In genomic region chr3:146274503-146274902, GRCm38 (mm10) we compare ENCODE assay signal across 22 mouse cellular contexts. TPM values are rescaled to one million over a fixed set of nuclear protein-coding genes. Genes with fewer than 3 reads are reported as not detected.
A peak's percentile ranks its signal among the peaks of the same experiment; 100 is the strongest.
DNase-seq lines count a peak whose midpoint lies in the region; ATAC-seq and TF ChIP-seq lines count a peak whose summit lies in the region.
"Had no signal": no experiment of that assay in that cellular context is flagged by ENCODE, and none has a peak within 500 bp of the region (broad histone marks: within the 10 kb centered on the region; RNA-seq: fewer than 3 reads in every experiment).

No protein-coding gene starts in this region.

- no peak for TF ChIP-seq EP300 in heart, postnatal 0 days (IDR thresholded peaks at IDR 0.05; ENCODE audit: low read depth)

- TF ChIP-seq CTCF in heart, postnatal 0 days (IDR thresholded peaks at IDR 0.05; ENCODE audit: low read depth) = no peak

- peaks cover 68% of the 10 kb centered on the region for H3K4me1 ChIP-seq in heart, embryonic 13.5 days
- peaks cover 49% of the 10 kb centered on the region for H3K4me1 ChIP-seq in heart, postnatal 0 days (ENCODE audit: control insufficient read depth, insufficient read depth)
- H3K4me1 ChIP-seq: embryonic facial prominence, embryonic 12.5 days had no signal

- no peaks in the 10 kb centered on the region for H3K27me3 ChIP-seq in heart, embryonic 13.5 days (replicated peaks)
- no peaks in the 10 kb centered on the region for H3K27me3 ChIP-seq in heart, postnatal 0 days (ENCODE audit: control insufficient read depth, insufficient read depth, low read length)
- H3K27me3 ChIP-seq: embryonic facial prominence, embryonic 12.5 days; forebrain, embryonic 12.5 days; intestine, embryonic 15.5 days had no signal

- H3K4me3 ChIP-seq in heart, embryonic 13.5 days = no peak overlapping the region
- no peak overlapping the region for H3K4me3 ChIP-seq in heart, postnatal 0 days (ENCODE audit: low read depth, low read length)
- H3K4me3 ChIP-seq: embryonic facial prominence, embryonic 12.5 days; forebrain, embryonic 12.5 days; hindbrain, embryonic 10.5 days; intestine, embryonic 15.5 days had no signal

- intact Hi-C loops in heart, postnatal 14 days (cut with DNase I) = no loop called here
- intact Hi-C loops in heart, postnatal 10 days (cut with DNase I) = no loop called here

- no peaks in the 10 kb centered on the region for H3K9me3 ChIP-seq in heart, embryonic 13.5 days
- H3K9me3 ChIP-seq in heart, postnatal 0 days (replicated peaks; ENCODE audit: control insufficient read depth, low read length) = no peaks in the 10 kb centered on the region
- H3K9me3 ChIP-seq: embryonic facial prominence, embryonic 12.5 days; forebrain, embryonic 12.5 days; G1E; hindbrain, embryonic 10.5 days; intestine, embryonic 15.5 days had no signal

- peak overlapping the region; percentile 89 for H3K27ac ChIP-seq in heart, embryonic 13.5 days (replicated peaks)
- peak overlapping the region; percentile 64 for H3K27ac ChIP-seq in heart, postnatal 0 days (ENCODE audit: low read depth)
- H3K27ac ChIP-seq: embryonic facial prominence, embryonic 12.5 days; forebrain, embryonic 12.5 days; hindbrain, embryonic 10.5 days; hindbrain, embryonic 14.5 days; intestine, embryonic 15.5 days had no signal

- no peaks in the 10 kb centered on the region for H3K36me3 ChIP-seq in heart, embryonic 13.5 days
- no peaks in the 10 kb centered on the region for H3K36me3 ChIP-seq in heart, postnatal 0 days (replicated peaks; ENCODE audit: control insufficient read depth, insufficient read depth, low read length)
- H3K36me3 ChIP-seq: embryonic facial prominence, embryonic 12.5 days; forebrain, embryonic 12.5 days; G1E; hindbrain, embryonic 10.5 days; intestine, embryonic 15.5 days had no signal

- ATAC-seq in heart, embryonic 13.5 days (ENCODE audit: extremely low read depth, insufficient number of reproducible peaks, low FRiP score, low TSS enrichment) = no peak
- no peak for ATAC-seq in heart, postnatal 0 days (ENCODE audit: insufficient read depth, low read depth)
- ATAC-seq in activated CD4-positive, CD25-positive, alpha-beta regulatory T cell, adult 4 months = no peak
- ATAC-seq: forebrain, embryonic 16.5 days; intestine, embryonic 15.5 days had no signal

- peak overlapping the region; percentile 29 for H3K4me2 ChIP-seq in heart, embryonic 13.5 days
- no peak overlapping the region for H3K4me2 ChIP-seq in heart, postnatal 0 days (ENCODE audit: low read depth, low read length)
- H3K4me2 ChIP-seq: embryonic facial prominence, embryonic 12.5 days; forebrain, embryonic 12.5 days; hindbrain, embryonic 14.5 days; intestine, embryonic 15.5 days had no signal

- H3K9ac ChIP-seq in heart, embryonic 13.5 days = peak overlapping the region; percentile 47
- H3K9ac ChIP-seq in heart, postnatal 0 days (replicated peaks; ENCODE audit: low read depth, low read length) = no peak overlapping the region
- H3K9ac ChIP-seq: embryonic facial prominence, embryonic 12.5 days; forebrain, embryonic 12.5 days; hindbrain, embryonic 14.5 days; intestine, embryonic 15.5 days had no signal

- WGBS in heart, embryonic 13.5 days = 34% methylated on average over 5 of the region's 5 CpGs
- 41% methylated on average over 5 of the region's 5 CpGs for WGBS in heart, postnatal 0 days

- peak; percentile 80 for DNase-seq in heart, adult 11 months
- no peak for DNase-seq in heart, postnatal 14 days
- DNase-seq in heart, postnatal 10 days = no peak
- no peak for DNase-seq in heart, postnatal 0 days (ENCODE audit: low spot score)
- no peak for DNase-seq in heart, adult 8-10 months (ENCODE audit: low spot score)
- DNase-seq: adrenal gland, postnatal 10 days; cerebellum, adult 11 months; cerebellum, adult 8-10 months; cerebellum, postnatal 14 days; gastrocnemius, postnatal 10 days; kidney, adult 18-20 months; kidney, postnatal 10 days had no signal

RNA-seq across cellular contexts. Expression of gene Lpar3, which starts 53.7 kb away (rescaled TPM):
- total RNA-seq in heart, postnatal 14 days (2021) = 1 to 10 TPM; 1.0 to 1.1 TPM
- 44.7 and 49.7 TPM in 2 replicates for polyA plus RNA-seq in heart, embryonic 13.5 days (2015; fragmentation: Nextera tagmentation; extraction: Ambion mirVana)
- total RNA-seq in heart, postnatal 10 days (2021) = 1 to 10 TPM; 3.0 TPM
- 38.9 and 54.8 TPM in 2 replicates for total RNA-seq in heart, postnatal 0 days (2014; rRNA removed; ENCODE audit: low replicate concordance)
- 34.3 and 34.4 TPM in 2 replicates for polyA plus RNA-seq in heart, postnatal 0 days (2015; fragmentation: Nextera tagmentation; extraction: Ambion mirVana)
- total RNA-seq in heart, adult 8-10 months (2022) = under 1 TPM in 1 of 4 experiments, not detected in 3; 0.24 TPM
- not detected for polyA plus RNA-seq in activated CD4-positive, CD25-positive, alpha-beta regulatory T cell, adult 4 months (2017; shearing (Covaris generic))
- total RNA-seq: common myeloid progenitor, adult 5-6 weeks had no signal
- polyA plus RNA-seq: G1E had no signal
